Mouse (Mus musculus) ES-Bruce4 (cell line): ENCODE measurements at regions not wholly inside any gene's neighbourhood (a gene's known extent, or its start where the extent isn't known, plus 50 kb on each side); places are given as distances from the start of the nearest gene placed in this dataset.

ENCODE experiments used
- CTCF ChIP-seq: IDR thresholded peaks from one replicate; pipeline ENCODE4 v1.8.1; 2011; ENCODE audit warnings: low read depth, low read length
- EP300 ChIP-seq: IDR thresholded peaks from 2 replicates; pipeline ENCODE4 v1.6.1; 2011; ENCODE audit warnings: low read depth, low read length; ENCODE audit not compliant: insufficient read depth
- POLR2A ChIP-seq: IDR thresholded peaks from one replicate; pipeline ENCODE4 v1.8.1; 2011; ENCODE audit warnings: low read length; ENCODE audit not compliant: insufficient read depth

DNA sequence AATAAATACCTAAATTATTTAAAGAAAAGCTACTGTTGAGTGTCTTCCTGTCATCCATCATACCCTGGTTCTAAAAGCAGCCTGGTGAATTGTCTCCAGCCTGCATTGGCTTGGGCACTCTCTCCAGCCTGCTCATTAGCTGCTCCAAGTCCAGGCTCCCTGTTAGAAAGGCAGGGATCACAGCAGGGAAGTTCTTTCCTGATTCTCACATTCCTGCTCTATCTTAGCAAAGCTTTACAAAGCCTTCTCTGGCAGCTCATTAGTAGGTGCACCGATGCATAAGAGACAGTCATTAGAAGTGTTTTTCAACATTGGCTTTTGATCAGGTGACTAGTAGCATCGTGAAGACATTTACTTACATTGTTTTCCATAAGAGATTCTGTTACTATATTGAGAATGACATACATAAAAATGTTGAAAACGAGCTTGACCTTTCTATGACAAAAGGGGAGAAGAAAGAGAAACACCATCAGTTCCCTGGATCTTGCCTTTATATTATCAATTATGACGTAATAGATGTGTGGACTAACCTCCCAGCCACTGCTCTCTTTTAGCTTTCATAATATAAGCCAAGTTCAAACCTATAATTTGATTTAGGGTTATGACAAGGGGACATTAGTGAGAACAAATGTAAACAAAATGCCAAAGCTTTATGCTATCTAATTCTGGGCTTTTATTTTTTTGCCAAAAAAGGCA lies 390.1 kb upstream of the Kcnh7 start:
- TF ChIP-seq EP300 (no peak), POLR2A (no peak), CTCF (no peak)
